Mouse (Mus musculus) cerebellum, adult 11-12 months (tissue): ENCODE results near the gene Col4a1.

Experiments
- DNase-seq: peaks from one replicate; pipeline ENCODE4 v3.0.0; 2022

Col4a1 gene

DNA sequence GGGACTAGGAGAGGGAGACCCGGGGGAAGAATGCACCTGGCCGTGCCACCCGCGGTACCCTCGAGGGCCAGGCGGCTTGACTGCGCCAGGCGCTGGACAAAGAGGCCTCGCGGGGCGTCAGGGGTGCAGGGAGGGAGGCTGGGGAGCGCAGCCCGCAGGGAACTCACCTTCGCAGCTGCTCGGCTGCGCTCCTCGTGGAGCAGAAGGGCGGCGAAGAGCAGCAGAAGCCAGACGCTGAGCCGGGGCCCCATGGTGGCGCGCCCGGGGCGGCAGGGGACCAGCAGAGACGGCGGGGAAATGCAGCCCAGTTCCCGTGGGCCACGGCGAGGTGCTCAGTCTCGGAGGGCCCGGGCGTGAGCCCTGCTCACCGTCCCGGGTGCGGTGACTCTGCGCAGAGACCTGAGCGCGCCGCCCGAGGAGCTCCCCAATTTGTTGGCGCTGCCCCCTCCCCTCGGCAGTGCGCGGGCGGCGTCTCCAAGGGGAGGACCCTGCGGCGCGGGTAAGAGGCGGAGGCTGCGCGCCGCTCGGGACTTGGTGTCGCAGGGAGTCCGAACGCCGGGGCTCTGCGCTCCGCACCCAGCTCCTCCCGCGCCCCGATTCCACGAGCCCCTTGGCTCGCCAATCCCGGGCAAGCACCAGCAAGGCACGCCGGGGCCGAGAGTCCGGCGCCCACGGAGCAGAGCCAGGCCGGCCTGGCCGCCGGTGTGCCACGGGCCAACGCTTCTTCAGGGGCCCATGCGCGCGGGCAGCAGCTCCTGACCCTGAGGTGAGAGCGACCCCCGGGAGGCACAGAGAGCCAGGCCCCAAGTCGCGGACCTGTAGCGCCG is at the start of gene Col4a1, which contains the start of gene Col4a2:
TSS of gene Col4a1 (minus strand) at position 478 of the 827 bp plus-strand sequence.
TSS of gene Col4a2 (plus strand) at position 457 of the 827 bp plus-strand sequence.
- no peak for DNase-seq

DNA sequence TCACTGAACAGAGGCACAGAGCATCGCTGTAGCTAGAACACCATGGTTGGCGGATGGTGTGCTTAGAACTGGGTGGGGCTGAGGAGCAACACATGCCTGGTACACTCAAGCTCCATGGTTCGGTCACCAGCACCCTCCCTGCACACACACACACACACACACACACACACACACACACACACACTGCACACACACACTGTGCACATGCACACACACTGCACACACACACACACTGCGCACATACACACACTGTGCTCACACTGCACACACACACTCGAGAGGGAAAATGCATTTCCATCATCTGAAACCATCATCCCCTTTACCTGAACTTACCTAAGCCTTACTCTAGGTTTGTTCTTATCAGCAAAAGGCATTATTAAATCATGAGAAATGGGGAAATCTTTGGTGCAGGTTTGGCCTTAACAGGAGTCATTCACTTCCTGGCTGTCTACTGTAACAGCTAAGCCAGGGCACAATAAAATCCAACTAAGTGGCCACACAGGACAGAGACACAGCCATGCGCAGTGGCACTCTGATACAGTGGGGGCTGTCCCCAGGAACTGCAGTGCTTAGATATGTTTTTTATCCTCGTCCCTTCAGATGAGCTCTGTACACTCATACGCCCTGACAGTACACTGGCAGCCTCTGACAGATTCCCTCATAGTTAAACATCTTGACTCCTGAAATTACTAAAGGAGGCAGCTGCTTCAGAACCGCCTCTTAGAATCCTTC is 49.1 kb upstream of the Col4a1 start:
- no peak for DNase-seq

DNA sequence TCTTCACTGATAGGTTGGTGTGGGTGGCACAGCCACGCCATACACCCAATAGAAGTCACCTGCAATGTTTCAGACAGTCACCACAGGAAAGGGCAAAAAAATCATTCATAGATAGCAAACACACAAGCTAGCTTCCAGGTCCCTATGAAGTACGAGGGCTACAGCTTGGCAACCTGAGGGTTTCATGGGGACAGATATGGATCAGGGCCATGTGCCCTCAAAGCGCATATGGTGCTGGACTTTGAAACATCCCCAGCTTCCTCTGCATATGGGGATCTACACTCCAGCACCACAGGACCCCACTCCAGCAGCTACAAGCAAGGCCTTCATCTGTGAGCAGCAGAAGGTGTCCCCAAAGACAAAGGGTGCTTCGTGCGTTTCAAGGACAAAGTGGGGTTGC is 47.2 kb upstream of the Col4a1 start:
- DNase-seq = no peak

DNA sequence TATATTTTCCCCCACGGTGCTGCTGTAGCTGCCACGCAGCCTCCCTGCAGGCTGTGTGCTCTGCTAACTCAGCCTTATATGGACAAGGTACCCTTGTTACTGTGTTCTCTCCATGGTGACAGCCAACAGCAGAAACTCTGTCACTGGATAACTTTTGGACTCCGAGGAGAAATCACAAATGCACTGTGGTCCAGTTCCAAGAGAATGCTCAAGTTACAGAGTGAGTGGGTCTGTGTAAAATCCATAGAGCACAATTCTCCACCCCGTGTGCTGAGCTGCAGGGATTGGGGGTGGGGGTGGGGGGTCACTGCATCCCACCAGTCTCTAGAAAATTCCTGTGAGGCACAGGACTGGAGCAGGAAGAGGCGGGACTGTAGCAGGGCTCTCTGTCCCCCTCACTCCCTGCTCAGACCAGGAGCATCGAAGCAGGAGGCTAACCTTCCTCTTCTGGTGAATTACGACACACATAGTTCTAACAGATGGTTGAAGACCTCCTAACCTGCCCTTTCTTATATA is 45.4 kb upstream of the Col4a1 start:
- no peak for DNase-seq

DNA sequence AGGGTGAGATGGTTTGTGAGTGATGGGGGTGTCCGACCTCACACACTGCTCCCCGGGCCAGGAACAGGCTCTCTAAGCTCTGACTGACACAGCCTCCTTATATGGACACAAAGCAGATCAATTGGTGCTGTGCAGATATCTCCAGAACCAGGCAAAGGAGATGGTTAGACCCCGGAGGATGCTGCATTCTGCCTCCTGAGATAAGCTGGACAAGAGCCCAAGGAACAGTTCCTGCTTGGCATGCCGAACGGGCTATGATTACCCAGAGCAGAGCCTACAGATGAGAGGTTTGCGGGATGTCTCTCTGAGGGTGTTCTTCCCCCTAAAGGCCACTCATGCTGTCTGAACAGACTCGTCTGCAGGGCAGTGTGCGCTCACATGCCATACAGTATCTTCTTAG is 44.1 kb upstream of the Col4a1 start:
- no peak for DNase-seq

DNA sequence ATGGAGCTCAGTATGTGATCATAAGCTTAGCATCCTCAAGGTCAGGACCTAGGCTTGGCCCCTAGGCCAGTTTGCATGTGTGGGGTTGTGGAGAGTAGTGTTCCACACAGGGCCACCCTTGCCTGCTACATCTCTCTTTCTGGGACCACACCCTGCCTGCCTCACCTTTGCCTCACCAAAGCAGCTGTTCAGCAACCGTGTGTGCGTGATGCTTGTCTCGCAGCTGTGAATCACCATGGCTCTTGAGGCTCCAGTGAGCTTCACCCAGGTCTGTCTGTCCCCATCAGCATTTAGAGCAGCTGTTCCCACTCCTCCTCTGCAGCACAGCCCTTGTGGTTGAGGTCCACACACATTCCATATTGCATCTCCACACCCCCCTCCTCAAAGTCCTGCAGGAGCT is 43.3 kb upstream of the Col4a1 start:
- DNase-seq = no peak

DNA sequence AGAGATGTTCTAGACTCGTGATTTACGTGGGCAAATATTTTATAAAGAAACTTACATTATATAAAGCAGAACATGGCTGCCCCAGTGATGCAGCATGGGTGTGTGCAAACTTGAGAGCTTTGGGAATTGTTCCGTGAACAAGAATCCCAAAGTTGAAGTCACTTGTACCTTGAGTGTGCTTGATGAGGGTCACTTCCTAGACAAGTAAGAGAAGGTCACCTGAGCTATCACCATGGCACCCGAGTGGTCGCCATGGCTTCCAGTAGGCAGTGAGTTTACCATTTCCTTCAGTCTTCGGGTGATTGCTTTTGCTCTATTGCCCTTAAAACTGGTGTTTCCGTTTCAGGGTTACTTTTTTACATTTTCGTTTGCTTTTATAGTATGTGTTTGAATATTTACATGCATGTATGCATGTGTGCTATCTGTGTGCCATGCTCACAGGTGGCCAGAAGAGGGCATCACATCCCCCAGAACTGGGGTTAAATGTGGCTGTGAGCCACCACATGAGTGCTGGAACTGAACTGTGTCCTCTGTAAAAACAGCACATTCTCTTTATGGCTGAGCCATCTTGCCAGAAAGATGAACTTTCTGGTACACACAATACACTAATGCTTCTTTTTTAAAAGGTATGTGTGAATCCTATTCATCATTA is 42.3 kb upstream of the Col4a1 start:
- no peak for DNase-seq

DNA sequence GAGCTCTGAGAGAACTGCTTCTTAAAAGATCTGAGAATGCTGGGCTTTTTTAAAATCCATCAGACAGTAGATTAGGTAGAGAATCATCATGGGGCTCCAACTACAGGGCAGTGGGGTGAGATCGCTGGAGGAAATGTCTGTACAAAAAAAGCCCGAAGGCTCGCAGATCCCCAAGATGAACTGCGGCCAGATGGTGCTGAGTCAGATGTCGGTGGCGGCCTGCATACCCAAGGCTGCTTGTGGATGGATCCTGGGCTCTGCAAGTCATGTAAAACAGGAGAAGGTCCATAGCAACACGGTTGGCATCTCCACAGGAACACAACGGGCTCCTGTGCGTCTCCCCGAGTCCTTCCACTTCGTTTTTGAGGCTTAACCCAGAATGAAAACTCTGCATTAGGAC is 39.9 kb upstream of the Col4a1 start:
- no peak for DNase-seq

DNA sequence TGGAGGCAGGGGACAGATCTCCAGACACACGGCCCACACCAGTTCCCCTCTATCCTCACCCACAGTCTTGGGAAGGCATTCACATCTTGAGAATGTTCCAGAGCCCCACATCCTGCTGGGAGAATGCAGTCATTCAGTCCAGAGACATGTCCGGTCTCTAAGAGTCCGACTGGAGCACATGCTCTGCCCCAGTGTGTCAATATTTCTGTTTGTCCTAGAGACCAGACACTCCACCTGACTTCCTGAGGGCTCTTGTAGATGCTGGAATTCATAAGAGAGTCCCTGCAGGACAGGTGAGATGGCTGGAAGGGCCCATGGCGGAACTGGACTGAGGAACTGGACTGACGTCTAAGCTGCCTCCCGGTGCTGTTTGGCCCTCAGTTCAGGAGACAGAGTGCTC is 38.7 kb upstream of the Col4a1 start:
- DNase-seq = no peak

DNA sequence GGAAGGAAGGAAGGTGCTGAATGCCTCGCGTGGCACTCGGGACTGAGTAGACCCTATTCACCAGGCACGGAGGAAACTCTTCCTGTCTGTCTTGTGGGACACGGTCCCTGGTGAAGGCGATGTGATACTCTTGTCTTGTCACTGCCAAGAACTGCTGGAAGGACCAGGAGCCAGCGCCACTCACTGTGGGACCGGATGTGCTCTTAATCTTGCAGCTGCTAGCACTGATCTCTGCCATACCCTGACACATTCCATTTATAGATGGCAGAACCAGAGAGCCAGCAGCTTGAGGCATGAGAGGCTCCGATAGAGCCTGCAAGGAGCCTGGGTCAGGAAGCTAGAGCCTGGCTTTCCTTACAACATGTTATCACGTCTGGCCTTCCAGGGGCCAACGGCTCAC is 36.0 kb upstream of the Col4a1 start:
- no peak for DNase-seq

DNA sequence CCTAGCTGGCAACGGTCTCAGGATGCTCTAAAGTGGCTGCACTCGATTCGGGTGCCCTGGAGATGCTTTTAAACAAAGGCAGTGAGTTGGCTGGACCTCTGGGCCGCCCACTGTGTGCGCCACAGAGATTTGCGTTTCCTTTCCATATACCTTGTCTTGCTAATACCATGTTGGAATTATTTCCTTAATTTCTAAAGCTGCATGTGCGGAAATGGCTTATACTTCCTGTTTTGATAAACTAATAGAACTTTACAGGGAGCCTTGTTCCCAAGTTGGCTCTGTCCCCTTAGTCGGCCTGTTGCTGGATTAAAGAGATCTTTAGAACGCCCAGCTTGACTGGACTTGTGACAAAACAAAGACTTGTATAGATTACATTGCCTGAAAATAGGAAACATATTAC is 35.1 kb upstream of the Col4a1 start:
- no peak for DNase-seq

DNA sequence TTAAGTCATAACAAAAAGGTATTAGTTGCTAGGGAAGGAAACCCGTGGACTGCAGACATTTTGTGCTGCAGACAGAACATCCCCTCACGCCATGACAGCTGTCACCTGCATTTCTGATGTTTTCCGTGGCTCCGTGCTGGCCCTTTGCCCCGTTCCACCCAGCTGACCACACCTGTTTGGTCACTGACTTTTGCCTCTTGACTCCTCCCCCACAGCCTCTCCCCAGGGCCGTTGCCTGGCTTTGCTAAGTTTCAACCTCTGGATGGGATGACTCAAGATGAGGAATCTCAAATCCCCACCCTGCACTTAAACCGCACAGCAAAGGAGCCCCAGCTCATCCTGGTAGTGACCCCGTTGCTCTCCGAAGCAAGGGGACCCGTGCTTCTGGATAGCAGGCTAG is 33.6 kb upstream of the Col4a1 start:
- DNase-seq = no peak

DNA sequence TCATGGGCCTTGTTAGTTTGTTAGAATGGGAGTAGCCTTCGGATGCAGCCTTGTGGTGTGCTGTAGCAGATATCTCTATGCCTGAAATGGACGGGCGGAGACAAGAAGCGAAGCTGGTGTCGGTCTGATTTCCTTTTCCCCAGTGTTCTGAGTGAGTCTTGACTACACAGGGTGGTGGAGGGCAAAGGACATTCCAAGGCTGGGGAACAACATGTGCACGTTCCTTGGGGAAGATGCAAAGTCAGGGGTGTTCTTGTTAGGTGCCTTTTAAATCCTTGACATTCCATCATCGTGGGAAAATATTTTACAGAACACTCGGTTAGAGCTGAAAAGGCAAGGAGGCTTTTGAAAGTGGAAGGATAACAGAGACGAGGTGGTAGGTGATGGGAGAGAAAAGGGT is 31.8 kb upstream of the Col4a1 start:
- no peak for DNase-seq

DNA sequence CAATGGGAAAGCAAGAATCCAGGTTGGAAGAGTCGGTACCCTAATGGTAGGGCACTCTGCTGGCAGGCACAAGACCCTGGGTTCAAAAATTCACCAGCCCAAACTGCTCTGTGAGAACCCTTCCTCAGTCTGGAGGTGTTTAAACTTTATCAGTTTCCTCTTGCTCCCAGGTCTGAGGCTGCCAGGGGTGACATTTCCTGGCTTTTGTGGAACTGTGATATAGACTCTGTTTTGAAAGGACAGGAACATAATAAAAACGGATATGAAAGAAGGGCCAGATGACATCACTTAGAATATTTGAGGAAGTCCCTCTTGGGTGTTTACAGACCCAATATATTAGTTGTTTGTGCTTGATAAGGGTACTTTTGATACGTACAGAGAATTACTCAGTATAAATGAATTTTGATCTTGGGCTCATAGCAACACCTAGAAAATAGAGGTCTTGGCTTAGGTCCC is 28.5 kb upstream of the Col4a1 start:
- no peak for DNase-seq

DNA sequence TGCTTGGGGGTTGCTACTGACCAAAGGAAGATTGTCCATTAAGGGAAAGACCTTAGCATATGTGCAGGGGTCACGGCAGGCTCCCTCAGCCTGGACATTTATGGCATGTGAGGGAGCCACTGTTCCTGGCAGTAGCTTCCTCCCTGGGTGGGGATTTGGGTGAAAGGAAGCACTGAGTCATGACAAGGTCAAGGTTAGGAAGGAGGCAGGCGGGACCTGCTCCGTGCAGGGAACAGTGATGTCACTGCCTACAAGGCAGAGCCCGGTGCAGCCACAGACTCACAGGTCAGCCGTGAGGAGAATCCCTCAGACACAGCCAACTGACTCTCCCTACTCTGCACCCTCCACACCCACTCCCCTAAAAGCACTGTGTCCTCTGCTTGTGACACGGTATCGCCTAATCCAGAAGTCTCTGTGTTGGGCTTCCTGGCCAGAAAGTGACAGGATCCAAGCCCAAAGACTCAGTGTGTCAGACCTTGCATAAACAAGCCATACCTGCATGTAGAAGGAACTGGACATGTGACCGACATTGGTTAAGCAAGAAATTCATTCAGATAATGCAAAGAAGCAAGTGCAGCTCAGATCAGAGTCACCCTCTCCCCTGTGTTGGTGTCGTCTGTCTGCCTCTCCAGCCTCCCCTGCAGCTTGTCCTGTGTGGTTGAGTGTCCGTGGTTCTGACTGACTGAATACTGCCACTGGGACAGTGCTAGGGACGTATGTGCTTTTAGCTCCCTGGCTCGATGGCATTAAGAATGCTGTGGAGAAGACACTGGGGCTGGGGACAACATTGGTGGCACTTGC is 27.9 kb upstream of the Col4a1 start:
- DNase-seq = no peak

DNA sequence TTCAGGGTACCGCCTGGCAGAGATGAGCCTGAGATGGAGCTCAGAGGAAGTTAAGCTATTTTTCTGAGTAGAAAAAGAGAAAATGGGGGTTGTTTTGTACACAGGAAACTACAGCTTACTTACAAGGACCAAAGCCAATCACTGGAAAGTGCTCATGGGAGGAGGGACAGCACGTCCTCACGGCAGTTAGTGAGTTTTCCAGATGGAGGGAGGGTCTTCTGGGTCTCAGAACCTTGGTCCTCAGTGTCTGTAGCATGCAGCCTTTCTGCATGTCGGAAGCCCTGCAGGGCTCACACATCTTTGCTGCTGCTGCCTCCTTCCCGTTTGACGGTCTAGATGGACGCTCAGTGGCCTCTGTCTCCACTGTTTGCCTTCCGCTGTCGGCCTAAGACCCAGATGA is 25.9 kb upstream of the Col4a1 start:
- DNase-seq = no peak

DNA sequence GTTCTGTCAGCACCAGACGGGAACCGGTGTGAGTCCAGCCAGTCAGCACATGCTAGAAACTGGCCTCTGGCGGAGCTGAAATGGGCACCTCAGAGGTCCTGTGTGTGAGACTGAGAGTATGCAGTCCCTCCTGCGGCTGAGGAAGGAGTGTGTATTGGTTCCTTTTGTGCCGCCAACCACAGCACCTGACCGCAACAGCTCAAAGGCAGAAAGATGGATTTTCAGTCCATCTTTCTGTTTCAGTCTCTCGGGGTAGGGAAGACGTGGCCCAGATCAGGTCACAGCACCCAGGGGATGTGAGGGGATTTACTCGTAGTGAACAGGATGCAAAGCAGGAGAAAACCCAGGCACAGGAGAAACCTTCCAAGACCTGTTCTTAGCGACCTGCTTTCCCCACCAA is 25.0 kb upstream of the Col4a1 start:
- no peak for DNase-seq

DNA sequence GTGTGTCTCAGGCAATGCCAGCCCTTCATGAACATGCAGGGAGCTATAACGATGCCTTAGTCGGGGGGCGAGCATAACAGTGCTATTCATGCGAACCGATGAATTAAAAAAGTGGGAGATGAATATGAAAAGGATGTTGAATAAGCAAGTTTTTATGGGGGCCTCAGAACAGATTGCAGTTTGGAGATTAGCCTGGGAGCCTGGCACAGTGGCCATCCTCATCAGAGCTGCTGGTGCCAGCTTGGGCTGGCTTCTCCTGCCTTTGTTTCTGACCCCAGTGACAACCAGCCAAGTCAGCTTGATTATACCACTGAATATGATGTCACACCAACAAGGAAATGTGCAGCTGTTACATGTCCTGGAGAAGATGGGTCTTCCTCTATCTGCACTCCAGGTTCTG is 23.7 kb upstream of the Col4a1 start:
- no peak for DNase-seq

DNA sequence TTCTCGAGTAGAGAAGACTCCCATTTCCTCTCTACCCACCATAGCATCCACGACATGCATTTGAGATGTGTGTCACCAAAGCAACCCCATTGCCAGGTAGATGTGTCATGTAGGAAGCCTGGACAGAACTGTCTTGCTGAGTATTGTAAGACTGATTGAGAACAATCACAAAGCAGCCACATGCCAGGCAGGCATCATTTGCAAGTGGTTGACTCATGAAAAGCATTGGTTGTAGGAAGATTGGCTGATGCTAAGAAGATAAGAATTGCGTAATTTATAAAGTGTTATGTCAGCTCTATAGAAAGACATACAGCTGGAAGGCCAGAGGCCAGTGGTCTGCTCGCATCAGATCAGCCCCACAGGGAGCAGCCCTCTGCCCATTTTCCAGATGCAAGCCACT is 22.6 kb upstream of the Col4a1 start:
- no peak for DNase-seq

DNA sequence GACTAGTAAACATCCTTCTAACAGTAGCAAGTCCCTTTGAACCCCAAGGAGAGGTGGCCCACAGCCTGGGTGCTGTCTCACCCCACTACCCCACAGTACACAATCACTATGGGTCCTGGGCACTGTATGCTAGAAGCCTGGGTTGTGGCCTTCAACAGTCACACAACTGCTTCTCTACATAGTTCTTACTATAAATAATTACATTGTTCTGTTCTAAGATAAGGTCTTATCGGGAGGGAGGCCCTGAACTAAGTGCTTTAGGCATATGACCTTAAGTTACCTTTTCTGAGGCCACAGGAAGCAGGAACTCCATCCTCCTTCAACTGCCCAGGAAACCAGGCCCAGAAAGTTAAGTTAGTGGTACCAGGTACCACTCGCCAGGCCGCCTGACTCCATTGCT is 21.9 kb upstream of the Col4a1 start:
- no peak for DNase-seq

DNA sequence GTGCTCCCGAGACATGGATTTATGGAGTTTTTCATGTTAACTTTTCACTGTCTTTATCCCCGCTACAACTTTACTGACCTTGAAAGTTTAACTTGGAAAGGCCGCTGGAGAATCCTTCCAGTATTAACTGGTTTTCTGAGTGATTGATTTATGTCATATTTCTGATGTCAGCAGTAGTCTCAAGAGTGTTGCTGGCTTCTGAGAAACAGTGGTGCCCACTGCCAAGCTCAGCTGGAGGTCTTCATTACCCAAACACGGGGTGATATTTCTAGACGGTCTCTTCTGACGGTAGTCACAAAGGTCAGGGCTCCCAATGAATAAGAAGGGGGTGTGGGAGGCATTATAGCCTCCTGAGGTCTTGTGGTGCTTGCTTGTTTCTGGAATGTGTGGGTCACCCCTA is 21.1 kb upstream of the Col4a1 start:
- no peak for DNase-seq

DNA sequence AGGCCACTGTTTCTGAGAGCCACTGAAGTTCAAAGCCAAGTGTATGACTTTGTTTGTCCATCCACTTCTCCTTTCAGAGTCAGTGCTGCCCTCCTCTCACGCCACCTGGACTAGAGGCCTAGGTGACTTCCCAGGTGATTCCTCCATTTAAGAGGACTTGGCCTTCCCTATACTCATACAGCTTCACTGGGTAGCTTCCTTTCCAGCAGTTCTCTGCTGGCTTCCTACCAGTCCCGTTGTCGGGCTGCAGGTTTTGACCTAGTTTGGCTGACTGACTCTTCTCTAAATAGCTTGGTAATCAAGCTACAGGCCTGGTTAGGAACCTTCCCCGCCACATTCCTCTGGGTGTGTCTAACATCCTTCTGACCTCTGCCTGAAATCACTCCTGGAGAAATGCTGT is 18.9 kb upstream of the Col4a1 start:
- no peak for DNase-seq
